In the genomic region with DNA sequence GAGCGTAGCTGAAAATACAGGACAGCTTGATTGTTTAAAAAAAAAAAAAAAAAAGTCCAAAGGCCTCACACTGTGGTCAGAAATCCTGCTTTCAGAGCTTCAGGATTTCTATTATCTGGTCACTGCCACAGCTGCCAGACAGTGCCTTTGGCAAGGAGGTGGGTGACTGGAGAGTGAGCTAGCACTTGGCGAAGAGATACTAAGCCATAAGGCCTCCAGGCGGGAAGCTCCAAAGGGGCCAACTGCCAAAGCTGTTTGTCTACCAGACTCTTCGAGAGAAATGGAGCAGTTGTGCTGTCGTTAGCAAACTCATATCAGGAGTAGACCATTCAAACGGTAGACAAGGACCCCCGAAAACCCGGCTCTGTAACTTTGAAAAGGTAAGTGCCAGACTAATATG, we compare ENCODE assay signal across 12 mouse cellular contexts. TPM values are rescaled to one million over a fixed set of nuclear protein-coding genes. Genes with fewer than 3 reads are reported as not detected.
A peak's percentile ranks its signal among the peaks of the same experiment; 100 is the strongest.
DNase-seq lines count a peak whose midpoint lies in the region; ATAC-seq and TF ChIP-seq lines count a peak whose summit lies in the region.
"Had no signal": no experiment of that assay in that cellular context is flagged by ENCODE, and none has a peak within 500 bp of the region (broad histone marks: within the 10 kb centered on the region; RNA-seq: fewer than 3 reads in every experiment).

No protein-coding gene starts in this region.

- peak; percentile 30 for ATAC-seq in hindbrain, postnatal 0 days
- ATAC-seq in hindbrain, embryonic 13.5 days (ENCODE audit: low FRiP score): no peak
- ATAC-seq in intestine, embryonic 15.5 days: no peak

- intact Hi-C loops in left cerebral cortex, postnatal 25 days (cut with DNase I): no loop called here

- peaks cover 11% of the 10 kb centered on the region for H3K4me1 ChIP-seq in hindbrain, postnatal 0 days (ENCODE audit: insufficient read depth, low read length)
- peaks cover 28% of the 10 kb centered on the region for H3K4me1 ChIP-seq in hindbrain, embryonic 13.5 days (replicated peaks)
- H3K4me1 ChIP-seq in intestine, embryonic 15.5 days (replicated peaks): peaks cover 13% of the 10 kb centered on the region

- peak; percentile 84 for DNase-seq in hindbrain, postnatal 0 days (ENCODE audit: low spot score)
- DNase-seq in urinary bladder, postnatal 14 days (ENCODE audit: low spot score): peak; percentile 17
- DNase-seq in urinary bladder, adult 18-20 months (ENCODE audit: low spot score in 2 of 2): no peak
- DNase-seq in frontal cortex, postnatal 36 days (ENCODE audit: low spot score in 2 of 2): no peak
- DNase-seq in embryo, embryonic 9.5 days (ENCODE audit: extremely low spot score): no peak
- DNase-seq in left cerebral cortex, postnatal 25 days (ENCODE audit: low spot score in 2 of 2): no peak
- DNase-seq: kidney, adult 8-10 months had no signal

- peak overlapping the region; percentile 41; the same call in 1 of the 2 replicates for H3K27ac ChIP-seq in hindbrain, postnatal 0 days
- no peak overlapping the region for H3K27ac ChIP-seq in hindbrain, embryonic 13.5 days
- H3K27ac ChIP-seq in intestine, embryonic 15.5 days: peak overlapping the region; percentile 42; the same call in 1 of the 2 replicates
- H3K27ac ChIP-seq: lung, embryonic 15.5 days; stomach, embryonic 15.5 days had no signal

- H3K4me2 ChIP-seq in hindbrain, postnatal 0 days (ENCODE audit: low read depth, low read length): peak overlapping the region; percentile 35; the same call in 1 of the 2 replicates
- no peak overlapping the region for H3K4me2 ChIP-seq in hindbrain, embryonic 13.5 days
- H3K4me2 ChIP-seq in intestine, embryonic 15.5 days (replicated peaks): no peak overlapping the region
- H3K4me2 ChIP-seq: lung, embryonic 15.5 days; stomach, embryonic 15.5 days had no signal

- no peaks in the 10 kb centered on the region for H3K36me3 ChIP-seq in hindbrain, postnatal 0 days (ENCODE audit: insufficient read depth, low read length)
- no peaks in the 10 kb centered on the region for H3K36me3 ChIP-seq in hindbrain, embryonic 13.5 days
- no peaks in the 10 kb centered on the region for H3K36me3 ChIP-seq in intestine, embryonic 15.5 days
- H3K36me3 ChIP-seq: G1E; lung, embryonic 15.5 days; stomach, embryonic 15.5 days had no signal

- H3K27me3 ChIP-seq in hindbrain, postnatal 0 days (ENCODE audit: insufficient read depth, low read length): no peaks in the 10 kb centered on the region
- H3K27me3 ChIP-seq in hindbrain, embryonic 13.5 days: no peaks in the 10 kb centered on the region
- no peaks in the 10 kb centered on the region for H3K27me3 ChIP-seq in intestine, embryonic 15.5 days (replicated peaks)
- H3K27me3 ChIP-seq: lung, embryonic 15.5 days; stomach, embryonic 15.5 days had no signal

- no peak for TF ChIP-seq CTCF in hindbrain, postnatal 0 days (IDR thresholded peaks at IDR 0.05; ENCODE audit: low read depth)

- H3K4me3 ChIP-seq in hindbrain, postnatal 0 days (ENCODE audit: low read length): no peak overlapping the region
- H3K4me3 ChIP-seq in hindbrain, embryonic 13.5 days: no peak overlapping the region
- H3K4me3 ChIP-seq in intestine, embryonic 15.5 days (replicated peaks): no peak overlapping the region
- H3K4me3 ChIP-seq: lung, embryonic 15.5 days; stomach, embryonic 15.5 days had no signal

- no peak overlapping the region for H3K9ac ChIP-seq in hindbrain, postnatal 0 days (replicated peaks; ENCODE audit: low read length)
- H3K9ac ChIP-seq in hindbrain, embryonic 13.5 days: no peak overlapping the region
- H3K9ac ChIP-seq in intestine, embryonic 15.5 days: no peak overlapping the region
- H3K9ac ChIP-seq: lung, embryonic 15.5 days; stomach, embryonic 15.5 days had no signal

- 50% methylated on average over 8 of the region's 8 CpGs for WGBS in hindbrain, postnatal 0 days
- WGBS in hindbrain, embryonic 13.5 days: 82% methylated on average over 8 of the region's 8 CpGs
- 75% methylated on average over 8 of the region's 8 CpGs for WGBS in intestine, embryonic 15.5 days

- no peaks in the 10 kb centered on the region for H3K9me3 ChIP-seq in hindbrain, postnatal 0 days (ENCODE audit: low read length)
- H3K9me3 ChIP-seq in hindbrain, embryonic 13.5 days: no peaks in the 10 kb centered on the region
- H3K9me3 ChIP-seq in intestine, embryonic 15.5 days: no peaks in the 10 kb centered on the region
- H3K9me3 ChIP-seq: lung, embryonic 15.5 days; stomach, embryonic 15.5 days had no signal

RNA-seq across cellular contexts. Expression of a gene that starts 3.5 kb away (rescaled TPM):
- 41.9 and 82.9 TPM in 2 replicates for total RNA-seq in hindbrain, postnatal 0 days (2014; rRNA removed)
- polyA plus RNA-seq in hindbrain, postnatal 0 days (2015; fragmentation: Nextera tagmentation; extraction: Ambion mirVana): 13.7 and 13.8 TPM in 2 replicates
- 20.9 and 21.1 TPM in 2 replicates for polyA plus RNA-seq in hindbrain, embryonic 13.5 days (2015; fragmentation: Nextera tagmentation; extraction: Ambion mirVana)
- 7.4 and 8.5 TPM in 2 replicates for polyA plus RNA-seq in intestine, embryonic 15.5 days (2015; fragmentation: Nextera tagmentation; extraction: Ambion mirVana)
- 10 to 100 TPM; 22.1 to 22.2 TPM for total RNA-seq in left cerebral cortex, postnatal 25 days (2021)

Comparison
In these comparisons a context has a peak if more than half of its experiments do, and no peak if none do; other contexts are left out.
1. DNase-seq: peak in hindbrain, postnatal 0 days (single experiment) and urinary bladder, postnatal 14 days (single experiment); none in urinary bladder, adult 18-20 months (0 of 2), frontal cortex, postnatal 36 days (0 of 2), embryo, embryonic 9.5 days (single experiment) and left cerebral cortex, postnatal 25 days (0 of 2).